Mouse (Mus musculus) thymus, postnatal 0 days (tissue): ENCODE data around the gene Mrps7. TPM values are rescaled to one million over a fixed set of nuclear protein-coding genes. Genes with fewer than 3 reads are reported as not detected.
"Not testable (repeated sequence)": the region's sequence is repeated elsewhere in the genome, so short reads cannot be mapped to it uniquely, and the experiment has no call there.

Experiments
- DNase-seq: peaks from one replicate; pipeline ENCODE4 v3.0.0-alpha.2; 2015; ENCODE audit warnings: low spot score
- polyA plus RNA-seq: library from polyadenylated mRNA; unstranded; fragments of >200 nt; fragmentation: Nextera tagmentation; extraction: Ambion mirVana; gene quantifications from 2 replicates; pipeline ENCODE4 v1.2.1, GENCODE M21; 2015

The Mrps7 gene
- polyA plus RNA-seq, 1 experiment from 2014 or later = 85.3 TPM

DNA sequence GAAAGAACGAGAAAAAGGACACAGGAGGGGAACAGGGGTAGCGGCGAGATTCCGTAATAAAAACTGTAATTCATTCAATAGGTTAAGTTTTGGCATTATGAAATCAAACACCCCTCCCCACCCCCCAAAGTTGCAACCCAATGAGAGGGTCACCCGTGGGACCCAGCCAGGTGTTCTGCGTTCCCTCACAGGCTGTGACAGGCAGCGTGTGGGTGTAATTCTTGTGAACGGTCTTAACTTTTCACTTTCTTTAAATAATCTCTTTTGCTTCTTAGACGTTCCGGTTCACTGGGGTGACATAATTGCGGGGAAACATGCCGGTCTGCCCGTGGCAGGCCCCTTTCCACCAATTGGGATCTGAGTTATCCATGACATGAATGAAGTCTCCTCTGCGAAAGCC is 41.8 kb downstream of the Mrps7 start:
- DNase-seq = not testable (repeated sequence)

- DNase-seq = peak; percentile 45
Observed at GRCm38 (mm10) chr11:115646439-115646838, 42.7 kb downstream of the Mrps7 start.

DNA sequence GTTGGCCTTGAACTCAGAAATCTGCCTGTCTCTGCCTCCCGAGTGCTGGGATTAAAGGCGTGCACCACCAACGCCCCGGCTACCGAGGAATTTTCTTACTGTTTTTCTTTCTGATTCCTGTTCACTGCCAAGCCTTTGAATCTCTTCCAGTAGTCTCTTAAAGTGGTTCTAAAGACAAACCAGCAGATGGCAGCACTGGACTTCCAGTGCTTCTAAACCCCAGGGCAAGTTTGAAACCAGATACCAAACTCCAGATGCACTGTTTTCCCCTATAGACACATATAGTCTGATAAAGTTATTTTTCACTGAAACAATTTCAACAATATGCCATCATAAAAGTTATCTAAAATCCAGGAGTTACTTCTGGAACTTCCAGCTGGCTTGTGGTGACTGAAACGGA is 43.7 kb downstream of the Mrps7 start:
- peak; percentile 81 for DNase-seq

DNA sequence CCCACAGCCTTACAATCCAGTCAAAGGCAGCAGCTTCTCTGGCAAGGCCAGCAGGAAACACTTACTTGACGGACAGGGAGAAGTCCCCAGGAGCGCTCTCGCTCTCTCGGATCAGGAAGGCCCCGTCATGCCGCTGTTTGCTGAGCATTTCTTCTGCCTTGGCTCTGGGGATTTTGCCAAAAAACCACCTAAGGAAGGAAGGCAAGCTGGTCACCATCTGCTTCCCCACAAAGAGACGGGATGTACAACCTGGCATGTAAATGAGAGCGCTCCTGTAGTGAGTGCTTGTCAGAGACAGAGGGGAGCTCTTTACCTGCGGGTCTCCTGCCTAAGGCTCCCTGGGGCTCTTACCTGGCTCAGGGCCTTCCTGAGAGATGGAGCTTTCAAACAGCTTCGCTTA is 46.0 kb downstream of the Mrps7 start:
- no peak for DNase-seq

GRCm38 (mm10) chr11:115651680-115652079 is 48.0 kb downstream of the Mrps7 start:
- no peak for DNase-seq

DNA sequence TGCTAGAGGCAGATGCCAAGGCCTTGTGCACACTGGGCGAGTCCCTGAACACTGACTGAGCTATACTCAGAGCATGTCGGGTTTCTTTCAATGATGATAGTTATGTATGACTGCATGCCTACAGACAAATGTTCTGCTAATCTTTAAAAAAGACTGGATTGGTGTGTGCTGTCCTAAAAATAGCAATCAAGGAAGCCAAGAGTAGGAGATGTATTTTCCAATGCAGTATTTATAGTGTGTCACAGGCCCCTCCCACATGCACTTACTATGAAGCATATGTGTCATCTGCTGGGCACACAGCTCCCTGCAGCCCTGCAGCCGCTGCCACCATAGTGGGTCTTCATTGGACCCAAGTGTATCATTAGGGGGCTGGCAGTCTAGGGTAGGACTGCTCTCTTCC is 49.5 kb downstream of the Mrps7 start:
- no peak for DNase-seq

DNA sequence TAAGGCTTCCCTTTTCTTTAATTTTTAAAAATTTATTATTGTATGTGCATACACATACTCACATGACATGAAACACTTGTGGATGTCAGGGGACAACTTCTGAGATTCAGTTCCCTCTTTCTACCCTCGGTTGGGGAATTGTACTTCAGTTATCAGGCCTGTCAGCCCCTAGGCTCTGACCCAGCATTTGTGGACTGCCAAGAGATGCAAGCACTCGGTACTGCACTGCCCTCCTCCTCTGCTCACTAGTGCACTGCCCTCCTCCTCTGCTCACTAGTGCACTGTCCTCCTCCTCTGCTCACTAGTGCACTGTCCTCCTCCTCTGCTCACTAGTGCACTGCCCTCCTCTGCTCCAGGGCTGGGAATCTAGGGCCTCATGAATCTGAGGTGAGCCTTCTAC is 50.4 kb downstream of the Mrps7 start:
- no peak for DNase-seq

Other genes with a start within 250 kb of the Mrps7 start
- 23.2 and 27.1 TPM in 2 replicates for gene Hid1, start 236.2 kb upstream of the Mrps7 start, polyA plus RNA-seq
- 5.3 and 5.4 TPM in 2 replicates for gene Cdr2l, start 222.0 kb upstream of the Mrps7 start, polyA plus RNA-seq
- gene Mrpl58, start 200.2 kb upstream of the Mrps7 start, polyA plus RNA-seq = 408 and 411 TPM in 2 replicates
- gene Atp5h, start 184.0 kb upstream of the Mrps7 start, polyA plus RNA-seq = 1,461 and 1,502 TPM in 2 replicates
- 30.5 and 37.5 TPM in 2 replicates for gene Kctd2, start 183.8 kb upstream of the Mrps7 start, polyA plus RNA-seq
- gene Trim80, start 163.4 kb upstream of the Mrps7 start, polyA plus RNA-seq = 0.89 and 1.1 TPM in 2 replicates
- gene Slc16a5, start 141.5 kb upstream of the Mrps7 start, polyA plus RNA-seq = 206 and 207 TPM in 2 replicates
- 30.0 and 34.5 TPM in 2 replicates for gene Armc7, start 128.3 kb upstream of the Mrps7 start, polyA plus RNA-seq
- 210 and 221 TPM in 2 replicates for gene Nt5c, start 112.1 kb upstream of the Mrps7 start, polyA plus RNA-seq
- gene Jpt1, start 89.5 kb upstream of the Mrps7 start, polyA plus RNA-seq = 603 and 612 TPM in 2 replicates
- gene Sumo2, start 67.6 kb upstream of the Mrps7 start, polyA plus RNA-seq = 1,265 and 1,278 TPM in 2 replicates
- gene Nup85, start 39.5 kb upstream of the Mrps7 start, polyA plus RNA-seq = 148 and 163 TPM in 2 replicates
- 20.1 and 20.9 TPM in 2 replicates for gene Gga3, start 126 bp downstream of the Mrps7 start, polyA plus RNA-seq
- gene Mif4gd, start 9.0 kb downstream of the Mrps7 start, polyA plus RNA-seq = 120 and 121 TPM in 2 replicates
- gene Slc25a19, start 24.4 kb downstream of the Mrps7 start, polyA plus RNA-seq = 35.5 and 39.5 TPM in 2 replicates
- 143 and 144 TPM in 2 replicates for gene Grb2, start 104.7 kb downstream of the Mrps7 start, polyA plus RNA-seq
- gene Tmem94, start 161.5 kb downstream of the Mrps7 start, polyA plus RNA-seq = 8.3 and 9.5 TPM in 2 replicates
- gene Caskin2, start 209.7 kb downstream of the Mrps7 start, polyA plus RNA-seq = 3.5 and 3.7 TPM in 2 replicates
- 23.4 and 23.5 TPM in 2 replicates for gene Tsen54, start 210.8 kb downstream of the Mrps7 start, polyA plus RNA-seq
- gene Llgl2, start 220.1 kb downstream of the Mrps7 start, polyA plus RNA-seq = 15.6 and 15.7 TPM in 2 replicates